Mouse (Mus musculus) liver, postnatal 0 days (tissue): ENCODE results near the gene Tia1.

Experiments used
- CTCF ChIP-seq: sonication (generic); IDR thresholded peaks from 2 replicates; pipeline ENCODE4 v1.5.1; 2016; ENCODE audit warnings: antibody characterized with exemption, low read depth
- EP300 ChIP-seq: IDR thresholded peaks from 2 replicates; pipeline ENCODE4 v1.6.1; 2016; ENCODE audit warnings: antibody characterized with exemption, low read depth, mild to moderate bottlenecking

DNA sequence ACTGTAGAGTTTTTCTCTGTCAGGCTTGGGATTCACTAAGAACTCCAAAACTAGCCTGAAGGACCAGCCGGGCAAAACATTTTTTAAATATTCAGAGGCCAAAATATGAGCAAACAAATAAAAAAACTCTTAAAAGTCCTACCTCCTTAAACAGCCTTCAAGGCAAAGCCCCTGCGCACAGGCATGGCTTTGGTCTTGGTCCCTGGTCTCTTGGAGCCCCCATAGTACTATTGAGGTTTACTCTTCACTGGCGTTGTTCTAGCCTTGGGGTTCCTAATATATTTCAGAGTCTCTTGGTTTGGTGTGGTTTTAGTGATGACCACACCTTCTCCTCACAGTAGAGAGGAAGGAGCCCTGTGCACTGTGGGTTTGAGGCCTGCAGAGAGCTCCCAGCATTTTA, 27.5 kb downstream of the Tia1 start:
- no peak for TF ChIP-seq CTCF
- TF ChIP-seq EP300, result no peak
